Mouse (Mus musculus) forebrain, embryonic 16.5 days (tissue): ENCODE measurements around the gene Pcgf2. TPM values are rescaled to one million over a fixed set of nuclear protein-coding genes. Genes with fewer than 3 reads are reported as not detected.
"Not testable (repeated sequence)": the region's sequence is repeated elsewhere in the genome, so short reads cannot be mapped to it uniquely, and the experiment has no call there.

Experiments used
- ATAC-seq: fragments of 200-750 bp; cut with Nextera tagmentation; 2 replicates; pipeline ENCODE4 v1.8.0; 2017; ENCODE audit warnings: mild to moderate bottlenecking, moderate library complexity
- H3K27ac ChIP-seq: fragments of 300-500 bp; sonication (generic); 2 replicates; pipeline ENCODE4 v1.5.1; 2014; ENCODE audit warnings: low read length, control low read depth
- H3K27me3 ChIP-seq: fragments of 300-500 bp; sonication (generic); replicated peaks from 2 replicates; pipeline ENCODE4 v1.6.1; 2014; ENCODE audit warnings: low read length; ENCODE audit not compliant: control insufficient read depth, insufficient read depth
- H3K36me3 ChIP-seq: fragments of 300-500 bp; sonication (generic); 2 replicates; pipeline ENCODE4 v1.6.1; 2014; ENCODE audit not compliant: control insufficient read depth, insufficient read depth
- H3K4me1 ChIP-seq: fragments of 300-500 bp; sonication (generic); replicated peaks from 2 replicates; pipeline ENCODE4 v1.6.1; 2014; ENCODE audit warnings: low read length; ENCODE audit not compliant: control insufficient read depth, insufficient read depth
- H3K4me2 ChIP-seq: fragments of 300-500 bp; sonication (generic); 2 replicates; pipeline ENCODE4 v1.6.1; 2014; ENCODE audit warnings: mild to moderate bottlenecking, low read length, control low read depth
- H3K4me3 ChIP-seq: fragments of 300-500 bp; sonication (generic); replicated peaks from 2 replicates; pipeline ENCODE4 v1.5.1; 2014; ENCODE audit warnings: mild to moderate bottlenecking, low read length, control low read depth
- H3K9ac ChIP-seq: fragments of 300-500 bp; sonication (generic); replicated peaks from 2 replicates; pipeline ENCODE4 v1.6.1; 2014; ENCODE audit warnings: low read depth, low read length, control low read depth
- H3K9me3 ChIP-seq: fragments of 300-500 bp; sonication (generic); 2 replicates; pipeline ENCODE4 v1.6.1; 2016; ENCODE audit warnings: low read length; ENCODE audit not compliant: control insufficient read depth
- WGBS: fragments of 180-500 bp; shearing (Covaris S2); extraction: QIAGEN DNeasy Blood & Tissue Kit; methylation state at CpG from one replicate; pipeline ENCODE4 v1.1.7; 2014; 5-methylcytosine and 5-hydroxymethylcytosine counted together
- polyA plus RNA-seq: library from polyadenylated mRNA; unstranded; fragments of >200 nt; fragmentation: Nextera tagmentation; extraction: Ambion mirVana; gene quantifications from 2 replicates; pipeline ENCODE4 v1.2.1, GENCODE M21; 2015

Pcgf2 gene
- polyA plus RNA-seq, 1 experiment from 2014 or later, result 19.8 TPM

- Histone ChIP-seq H3K9me3 (no peaks in the 10 kb centered on the region), H3K9ac (peak overlapping the region; percentile 68), H3K36me3 (no peaks in the 10 kb centered on the region), H3K27me3 (peaks cover 19% of the 10 kb centered on the region), H3K4me2 (peak overlapping the region; percentile 89), H3K27ac (no peak overlapping the region; the same call in 1 of the 2 replicates), H3K4me3 (peak overlapping the region; percentile 64), H3K4me1 (peaks cover 42% of the 10 kb centered on the region)
- WGBS, result under 1% methylated on average over 68 of the region's 78 CpGs
- peak; percentile 90 for ATAC-seq
These were observed 40.1 kb downstream of the Pcgf2 start for GRCm38 (mm10) chr11:97659990-97660714.

DNA sequence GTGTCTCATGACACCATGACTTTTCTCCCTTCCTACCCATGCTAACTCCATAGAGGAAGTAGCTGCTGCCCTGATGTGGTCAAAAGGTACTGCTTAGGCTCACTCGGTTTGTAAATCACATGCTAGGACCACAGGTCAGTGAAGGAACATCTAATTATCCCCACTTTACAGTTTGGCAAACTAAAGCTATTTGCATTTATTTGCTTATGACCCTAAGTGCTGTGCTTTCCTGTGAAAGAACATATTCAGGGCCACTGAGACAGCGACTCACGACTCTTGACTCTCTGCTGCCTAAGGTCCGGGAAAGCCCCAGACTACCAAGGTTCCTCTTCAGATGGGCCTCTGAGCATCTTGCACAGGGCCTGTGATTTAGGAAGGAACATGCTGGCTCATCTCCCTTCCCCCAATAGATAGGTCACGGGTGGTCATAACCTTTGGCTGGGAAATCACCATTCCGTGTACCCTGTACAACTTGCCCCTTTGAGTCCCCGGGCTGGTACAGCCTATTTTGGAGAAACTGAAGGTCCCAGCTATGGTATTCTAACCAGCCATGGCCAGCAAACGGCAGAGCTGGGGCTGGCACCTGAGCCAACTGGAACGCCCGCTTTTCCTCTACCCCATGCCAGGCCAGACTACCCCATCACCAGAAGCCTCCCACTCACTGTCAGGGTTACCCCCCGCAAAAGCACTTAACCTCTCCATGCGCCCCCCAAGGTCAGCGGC is 40.9 kb downstream of the Pcgf2 start:
- no peaks in the 10 kb centered on the region for H3K36me3 ChIP-seq
- WGBS, result 11% methylated on average over 13 of the region's 13 CpGs
- H3K27me3 ChIP-seq, result peaks cover 19% of the 10 kb centered on the region
- ATAC-seq, result no peak
- H3K9ac ChIP-seq, result peak overlapping the region; percentile 68
- H3K27ac ChIP-seq, result no peak overlapping the region; the same call in 1 of the 2 replicates
- H3K9me3 ChIP-seq, result no peaks in the 10 kb centered on the region
- peak overlapping the region; percentile 64 for H3K4me3 ChIP-seq
- peak overlapping the region; percentile 89 for H3K4me2 ChIP-seq
- H3K4me1 ChIP-seq, result peaks cover 35% of the 10 kb centered on the region

- Histone ChIP-seq H3K4me2 (no peak overlapping the region), H3K36me3 (no peaks in the 10 kb centered on the region), H3K9ac (no peak overlapping the region), H3K4me1 (peaks cover 32% of the 10 kb centered on the region), H3K27ac (no peak overlapping the region), H3K27me3 (peaks cover 19% of the 10 kb centered on the region), H3K9me3 (no peaks in the 10 kb centered on the region), H3K4me3 (no peak overlapping the region)
- no peak for ATAC-seq
- WGBS, result 77% methylated on average over 11 of the region's 11 CpGs
These were observed 41.5 kb downstream of the Pcgf2 start for GRCm38 (mm10) chr11:97658751-97659266.

DNA sequence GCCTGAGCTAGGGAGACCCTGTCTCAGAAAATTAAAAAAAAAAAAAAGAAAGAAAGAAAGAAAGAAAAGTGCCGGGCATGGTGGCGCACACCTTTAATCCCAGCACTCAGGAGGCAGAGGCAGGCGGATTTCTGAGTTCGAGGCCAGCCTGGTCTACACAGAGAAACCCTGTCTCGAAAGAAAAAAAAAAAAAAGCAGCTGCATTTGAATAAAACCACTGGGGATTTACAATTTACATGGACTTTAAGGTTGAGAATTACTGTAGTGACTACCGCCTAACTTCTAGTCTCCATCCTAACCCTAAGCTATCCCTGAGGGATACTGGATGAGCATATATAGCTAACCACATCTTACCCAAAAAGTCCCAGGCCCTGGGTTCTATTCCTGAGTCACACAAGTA is 42.3 kb downstream of the Pcgf2 start:
- not testable (repeated sequence) for H3K4me3 ChIP-seq
- H3K4me1 ChIP-seq, result peaks cover 32% of the 10 kb centered on the region

DNA sequence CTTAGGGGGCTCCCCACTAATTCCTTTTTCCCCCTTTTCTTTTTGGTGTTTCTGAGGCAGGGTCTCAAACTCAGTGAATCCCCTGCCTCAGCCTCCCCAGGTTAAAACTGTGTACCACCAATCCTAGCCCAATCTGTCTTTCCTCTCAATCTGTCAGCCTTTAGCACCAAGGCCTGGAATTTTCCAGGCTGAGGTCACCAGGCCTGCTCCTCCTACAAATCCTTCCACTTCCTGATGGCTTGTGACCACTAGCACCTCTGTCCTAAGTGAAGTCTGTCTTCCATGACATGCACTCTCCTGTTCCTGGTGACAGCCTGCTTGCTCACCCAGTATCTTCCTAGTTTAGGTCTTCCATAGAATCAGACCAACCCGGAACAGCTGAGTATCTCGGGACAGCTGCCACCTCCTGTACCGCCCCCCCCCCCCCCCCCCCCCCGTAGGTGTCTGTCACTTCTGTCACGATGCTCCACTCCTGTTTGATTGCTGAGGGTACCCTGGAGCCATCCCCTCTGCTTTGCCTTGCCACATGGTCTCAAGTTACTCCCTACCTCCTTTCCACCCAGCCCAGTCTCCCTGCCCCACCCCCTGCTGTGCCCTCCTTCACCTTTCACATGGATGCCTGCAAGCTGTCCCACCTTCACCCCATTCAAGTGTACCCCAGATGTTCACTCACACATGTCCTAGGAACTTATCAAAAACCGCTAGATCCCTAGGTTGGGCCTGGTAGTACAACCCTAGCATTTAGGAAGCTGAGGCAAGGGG is 42.9 kb downstream of the Pcgf2 start:
- WGBS, result 52% methylated on average over 6 of the region's 6 CpGs
- H3K4me2 ChIP-seq, result no peak overlapping the region
- peaks cover 17% of the 10 kb centered on the region for H3K27me3 ChIP-seq
- no peak overlapping the region for H3K9ac ChIP-seq
- H3K9me3 ChIP-seq, result no peaks in the 10 kb centered on the region
- H3K36me3 ChIP-seq, result no peaks in the 10 kb centered on the region
- ATAC-seq, result no peak
- H3K4me3 ChIP-seq, result no peak overlapping the region
- peaks cover 27% of the 10 kb centered on the region for H3K4me1 ChIP-seq
- no peak overlapping the region for H3K27ac ChIP-seq

More for the DNA sequence above, 42.3 kb downstream of the Pcgf2 start:
- H3K36me3 ChIP-seq, H3K4me2 ChIP-seq, H3K9ac ChIP-seq, H3K27ac ChIP-seq, ATAC-seq, H3K9me3 ChIP-seq: not testable (repeated sequence)
- WGBS, result 87% methylated on average over 6 of the region's 6 CpGs
- peaks cover 19% of the 10 kb centered on the region for H3K27me3 ChIP-seq

GRCm38 (mm10) chr11:97656269-97656971 is 43.9 kb downstream of the Pcgf2 start:
- WGBS, result 73% methylated on average over 14 of the region's 14 CpGs
- Histone ChIP-seq H3K27ac (no peak overlapping the region), H3K4me2 (no peak overlapping the region)

DNA sequence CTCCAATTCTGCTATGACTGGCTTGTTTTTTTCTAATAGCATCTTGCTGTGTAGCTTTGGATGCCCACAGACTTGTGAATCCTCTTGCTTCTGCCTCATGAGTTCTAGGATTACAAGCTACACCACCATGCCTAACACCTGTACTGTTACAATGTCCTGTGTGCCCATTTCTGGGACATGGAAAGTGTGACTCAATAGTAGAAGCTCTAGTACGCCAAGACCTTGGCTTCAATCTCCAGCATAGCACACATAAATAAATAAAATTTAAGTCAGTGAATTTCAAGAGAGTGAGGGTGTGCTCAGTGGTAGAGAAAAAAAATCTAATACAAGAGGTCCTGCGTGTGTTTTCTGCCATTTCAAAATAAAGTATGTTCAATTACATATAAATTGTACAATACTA is 46.1 kb downstream of the Pcgf2 start:
- Histone ChIP-seq H3K4me1 (peaks cover 3% of the 10 kb centered on the region), H3K9me3 (no peaks in the 10 kb centered on the region), H3K36me3 (no peaks in the 10 kb centered on the region), H3K9ac (no peak overlapping the region), H3K27ac (no peak overlapping the region), H3K4me2 (no peak overlapping the region), H3K27me3 (no peaks in the 10 kb centered on the region), H3K4me3 (no peak overlapping the region)
- 95% methylated on average over 2 of the region's 2 CpGs for WGBS
- no peak for ATAC-seq

More at GRCm38 (mm10) chr11:97656269-97656971, 43.9 kb downstream of the Pcgf2 start:
- Histone ChIP-seq H3K4me3 (no peak overlapping the region), H3K27me3 (peaks cover 8% of the 10 kb centered on the region), H3K4me1 (peaks cover 18% of the 10 kb centered on the region), H3K9me3 (no peaks in the 10 kb centered on the region), H3K9ac (no peak overlapping the region), H3K36me3 (no peaks in the 10 kb centered on the region)
- no peak for ATAC-seq

DNA sequence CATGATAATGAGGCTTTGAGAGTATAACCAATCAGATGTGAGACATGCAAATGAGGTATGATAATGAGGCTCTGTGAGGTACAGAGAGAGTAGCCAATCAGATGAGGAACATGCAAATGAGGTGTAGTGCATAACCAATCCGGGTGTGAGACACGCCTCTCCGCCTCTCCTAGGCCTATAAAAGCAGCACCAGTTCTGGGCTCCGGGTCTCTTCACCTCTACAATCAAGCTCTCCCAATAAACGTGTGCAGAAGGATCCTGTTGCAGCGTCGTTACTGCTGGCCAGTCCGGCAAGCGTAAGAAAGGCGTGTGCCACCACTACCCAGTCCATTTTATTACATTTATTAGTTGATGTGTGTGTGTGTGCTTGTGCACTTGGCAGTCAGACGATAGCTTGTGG is 46.9 kb downstream of the Pcgf2 start:
- ATAC-seq, result not testable (repeated sequence)
- WGBS, result 93% methylated on average over 11 of the region's 11 CpGs

More for the DNA sequence above, 46.9 kb downstream of the Pcgf2 start:
- H3K36me3 ChIP-seq, H3K4me1 ChIP-seq, H3K9ac ChIP-seq, H3K9me3 ChIP-seq, H3K4me3 ChIP-seq, H3K27ac ChIP-seq, H3K27me3 ChIP-seq, H3K4me2 ChIP-seq: not testable (repeated sequence)
